Mouse (Mus musculus) cerebellum, adult 2 months (tissue): ENCODE data around the gene Gm49325.

Experiments
- CTCF ChIP-seq: fragments of 200-500 bp; IDR thresholded peaks from 2 replicates; pipeline ENCODE4 v1.5.1; 2011; ENCODE audit warnings: low read depth, mild to moderate bottlenecking, control low read depth, low read length, moderate library complexity, borderline replicate concordance; ENCODE audit not compliant: insufficient read depth
- POLR2A ChIP-seq: fragments of 200-500 bp; IDR thresholded peaks from 2 replicates; pipeline ENCODE4 v1.6.1; 2011; ENCODE audit warnings: low read length, control low read depth, borderline replicate concordance; ENCODE audit not compliant: insufficient read depth

GRCm38 (mm10) chr10:77590812-77591211, 15.2 kb upstream of the Gm49325 start:
- TF ChIP-seq POLR2A: no peak
- peak; percentile 94 for TF ChIP-seq CTCF
